Mouse (Mus musculus): ENCODE data around the gene Nemp1. TPM values are rescaled to one million over a fixed set of nuclear protein-coding genes. Genes with fewer than 3 reads are reported as not detected.

Gene Nemp1
- 9.6 TPM for polyA plus RNA-seq (2014; fragmentation: Illumina TruSeq; extraction: RNeasy Lipid Tissue Mini Kit (QIAGEN cat#74804); ENCODE audit: low replicate concordance)

DNA sequence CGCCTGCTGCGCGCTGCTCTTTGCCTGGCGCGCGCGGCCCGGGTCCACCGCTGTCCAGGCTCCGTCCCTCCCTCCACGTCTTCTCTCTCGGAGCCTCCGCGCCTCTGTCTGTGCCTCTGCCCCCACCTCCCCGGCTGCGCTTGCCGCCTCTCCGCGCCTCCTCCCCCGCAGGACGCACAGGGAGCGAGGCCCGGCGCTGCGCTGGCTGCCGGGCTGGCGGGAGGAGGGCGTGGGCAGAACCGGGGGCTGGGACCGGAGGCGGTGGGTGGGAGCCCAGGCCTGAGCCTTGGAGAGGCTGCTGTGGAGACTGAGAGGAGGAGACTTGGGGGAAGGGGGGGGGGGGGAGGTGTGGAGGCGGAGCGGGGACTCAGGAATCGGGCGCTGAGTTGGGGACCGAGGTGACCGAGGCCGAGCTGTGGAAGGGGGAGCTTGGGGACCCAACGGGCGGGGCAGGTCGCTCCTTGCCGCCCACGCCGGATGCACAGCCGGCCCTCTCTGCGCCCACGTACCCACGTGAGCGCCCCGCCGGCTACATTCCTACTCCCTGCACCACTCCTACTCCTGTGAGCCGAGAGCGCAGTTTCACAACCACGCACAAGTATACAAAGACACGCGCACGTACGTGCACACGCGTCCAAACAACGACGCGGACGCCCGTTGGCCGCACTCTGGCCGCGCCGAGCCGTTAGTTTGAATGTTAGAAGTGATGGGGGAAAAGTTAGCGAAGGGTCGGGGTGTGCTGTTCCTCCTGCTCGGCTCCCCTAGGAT, at the start of gene Nemp1:
TSS of gene Nemp1 (plus strand) at position 401 of the 768 bp plus-strand sequence.

GRCm38 (mm10) chr10:127620406-127621190, 46.1 kb upstream of the Nemp1 start, which contains the start of gene Lrp1:
Gene Lrp1, minus strand, starts transcription at chr10:127621148.

DNA sequence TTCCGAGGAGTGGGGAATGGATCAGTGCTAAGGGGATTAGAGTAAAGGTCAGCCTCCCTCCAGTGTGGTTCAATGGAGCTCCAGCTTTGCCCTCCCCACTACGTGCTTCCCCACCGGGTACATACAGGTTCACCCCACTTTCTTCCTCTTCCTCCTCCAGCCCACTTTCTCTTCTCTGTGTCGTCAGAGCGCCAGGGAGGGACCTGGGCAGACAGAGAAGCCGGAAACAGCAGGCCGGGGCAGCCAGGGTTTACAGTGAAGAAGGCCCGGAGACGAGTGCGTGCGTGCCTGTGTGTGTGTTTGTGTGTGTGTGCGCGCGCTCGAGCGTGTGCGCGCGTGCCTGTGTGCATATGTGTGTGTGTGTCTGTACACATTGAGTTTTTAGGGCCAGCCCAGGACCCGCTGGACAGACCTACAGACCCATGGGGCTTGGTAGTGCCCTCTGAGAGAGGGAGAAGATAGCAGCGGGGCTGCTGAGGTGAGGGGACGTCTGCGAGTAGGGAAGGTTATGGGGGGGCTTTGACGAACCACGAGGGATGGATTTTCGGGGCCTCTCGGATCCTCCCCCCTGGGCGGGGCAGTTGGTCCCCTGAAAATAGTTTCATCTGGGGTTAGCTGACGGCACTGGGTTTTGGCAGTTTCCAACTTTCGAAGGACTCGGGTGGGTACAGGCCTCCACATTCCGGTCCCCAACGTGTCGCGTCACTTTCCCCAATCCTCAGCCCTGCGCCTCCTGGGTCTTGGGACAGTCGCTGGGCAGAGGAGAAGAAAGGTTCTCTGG, 23.7 kb upstream of the Nemp1 start, which contains the start of gene Stat6:
TSS of gene Stat6 (plus strand) at position 215 of the 781 bp plus-strand sequence.

GRCm38 (mm10) chr10:127668093-127669050, 1.7 kb downstream of the Nemp1 start, which contains the start of gene Nab2:
Gene Nab2, minus strand, starts transcription at chr10:127668568.

DNA sequence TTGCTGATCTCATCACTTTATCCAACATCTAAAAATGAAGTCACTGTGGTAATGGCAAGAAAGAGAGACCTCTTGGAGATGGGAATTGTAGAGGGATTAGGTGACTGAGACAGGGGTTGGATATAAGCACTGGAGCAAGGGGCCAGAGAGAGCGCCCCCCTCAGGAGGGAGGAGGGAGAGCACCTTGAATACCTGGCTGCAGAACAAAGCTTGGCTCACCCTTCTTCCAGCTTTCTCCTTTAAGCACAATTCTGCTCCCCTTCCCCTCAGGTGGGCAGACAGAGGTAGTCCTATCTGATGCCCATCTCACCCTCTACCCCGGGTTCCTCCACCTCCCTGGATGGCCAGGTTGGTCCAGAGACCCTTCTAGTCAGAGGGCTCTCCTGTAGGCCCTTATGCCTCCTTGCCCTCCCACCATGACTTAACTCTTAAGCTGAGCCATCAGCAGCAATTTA, 38.1 kb downstream of the Nemp1 start, which contains the start of gene Myo1a:
TSS of gene Myo1a (plus strand) at position 405 of the 455 bp plus-strand sequence.

GRCm38 (mm10) chr10:127724178-127724577, 57.5 kb downstream of the Nemp1 start, which contains the start of gene Tac2:
Gene Tac2, plus strand, starts transcription at chr10:127724478.

GRCm38 (mm10) chr10:127739083-127739660, 72.5 kb downstream of the Nemp1 start, which contains the start of gene Zbtb39:
Gene Zbtb39, plus strand, starts transcription at chr10:127739538.

Other genes with a start within 250 kb of the Nemp1 start
- not detected for gene Stac3, start 165.2 kb upstream of the Nemp1 start, polyA plus RNA-seq (2014; fragmentation: Illumina TruSeq; extraction: RNeasy Lipid Tissue Mini Kit (QIAGEN cat#74804); ENCODE audit: low replicate concordance)
- not detected for gene Ndufa4l2, start 151.9 kb upstream of the Nemp1 start, polyA plus RNA-seq (2014; fragmentation: Illumina TruSeq; extraction: RNeasy Lipid Tissue Mini Kit (QIAGEN cat#74804); ENCODE audit: low replicate concordance)
- 0.78 TPM for gene Shmt2, start 144.5 kb upstream of the Nemp1 start, polyA plus RNA-seq (2014; fragmentation: Illumina TruSeq; extraction: RNeasy Lipid Tissue Mini Kit (QIAGEN cat#74804); ENCODE audit: low replicate concordance)
- gene Nxph4, start 132.3 kb upstream of the Nemp1 start, polyA plus RNA-seq (2014; fragmentation: Illumina TruSeq; extraction: RNeasy Lipid Tissue Mini Kit (QIAGEN cat#74804); ENCODE audit: low replicate concordance): not detected
- gene Lrp1, start 45.8 kb upstream of the Nemp1 start, polyA plus RNA-seq (2014; fragmentation: Illumina TruSeq; extraction: RNeasy Lipid Tissue Mini Kit (QIAGEN cat#74804); ENCODE audit: low replicate concordance): 3.2 TPM
- 46.4 TPM for gene Stat6, start 23.9 kb upstream of the Nemp1 start, polyA plus RNA-seq (2014; fragmentation: Illumina TruSeq; extraction: RNeasy Lipid Tissue Mini Kit (QIAGEN cat#74804); ENCODE audit: low replicate concordance)
- gene Nab2, start 1.7 kb downstream of the Nemp1 start, polyA plus RNA-seq (2014; fragmentation: Illumina TruSeq; extraction: RNeasy Lipid Tissue Mini Kit (QIAGEN cat#74804); ENCODE audit: low replicate concordance): 0.48 TPM
- 124 TPM for gene Myo1a, start 38.3 kb downstream of the Nemp1 start, polyA plus RNA-seq (2014; fragmentation: Illumina TruSeq; extraction: RNeasy Lipid Tissue Mini Kit (QIAGEN cat#74804); ENCODE audit: low replicate concordance)
- not detected for gene Tac2, start 57.6 kb downstream of the Nemp1 start, polyA plus RNA-seq (2014; fragmentation: Illumina TruSeq; extraction: RNeasy Lipid Tissue Mini Kit (QIAGEN cat#74804); ENCODE audit: low replicate concordance)
- 3.1 TPM for gene Zbtb39, start 72.6 kb downstream of the Nemp1 start, polyA plus RNA-seq (2014; fragmentation: Illumina TruSeq; extraction: RNeasy Lipid Tissue Mini Kit (QIAGEN cat#74804); ENCODE audit: low replicate concordance)
- 0.19 TPM for gene Gpr182, start 84.8 kb downstream of the Nemp1 start, polyA plus RNA-seq (2014; fragmentation: Illumina TruSeq; extraction: RNeasy Lipid Tissue Mini Kit (QIAGEN cat#74804); ENCODE audit: low replicate concordance)
- gene Rdh1, start 92.8 kb downstream of the Nemp1 start, polyA plus RNA-seq (2014; fragmentation: Illumina TruSeq; extraction: RNeasy Lipid Tissue Mini Kit (QIAGEN cat#74804); ENCODE audit: low replicate concordance): 0.19 TPM
- gene Rdh16f1, start 92.9 kb downstream of the Nemp1 start, polyA plus RNA-seq (2014; fragmentation: Illumina TruSeq; extraction: RNeasy Lipid Tissue Mini Kit (QIAGEN cat#74804); ENCODE audit: low replicate concordance): not detected
- 67.6 TPM for gene Rdh9, start 109.5 kb downstream of the Nemp1 start, polyA plus RNA-seq (2014; fragmentation: Illumina TruSeq; extraction: RNeasy Lipid Tissue Mini Kit (QIAGEN cat#74804); ENCODE audit: low replicate concordance)
- 7.8 TPM for gene Rdh16, start 134.3 kb downstream of the Nemp1 start, polyA plus RNA-seq (2014; fragmentation: Illumina TruSeq; extraction: RNeasy Lipid Tissue Mini Kit (QIAGEN cat#74804); ENCODE audit: low replicate concordance)
- not detected for gene Rdh19, start 183.0 kb downstream of the Nemp1 start, polyA plus RNA-seq (2014; fragmentation: Illumina TruSeq; extraction: RNeasy Lipid Tissue Mini Kit (QIAGEN cat#74804); ENCODE audit: low replicate concordance)
- gene Rdh16f2, start 199.6 kb downstream of the Nemp1 start, polyA plus RNA-seq (2014; fragmentation: Illumina TruSeq; extraction: RNeasy Lipid Tissue Mini Kit (QIAGEN cat#74804); ENCODE audit: low replicate concordance): 5.0 TPM
- gene Rdh7, start 221.9 kb downstream of the Nemp1 start, polyA plus RNA-seq (2014; fragmentation: Illumina TruSeq; extraction: RNeasy Lipid Tissue Mini Kit (QIAGEN cat#74804); ENCODE audit: low replicate concordance): 55.8 TPM
- gene Sdr9c7, start 231.6 kb downstream of the Nemp1 start, polyA plus RNA-seq (2014; fragmentation: Illumina TruSeq; extraction: RNeasy Lipid Tissue Mini Kit (QIAGEN cat#74804); ENCODE audit: low replicate concordance): 0.93 TPM

Data from small intestine, adult 10 weeks (tissue).